Mouse (Mus musculus) forebrain, postnatal 0 days (tissue): ENCODE measurements around the gene Pde6d. TPM values are rescaled to one million over a fixed set of nuclear protein-coding genes. Genes with fewer than 3 reads are reported as not detected.

Source experiments
- ATAC-seq: fragments of 200-750 bp; cut with Nextera tagmentation; 2 replicates; pipeline ENCODE4 v1.8.0; 2017; ENCODE audit warnings: mild to moderate bottlenecking, moderate library complexity
- DNase-seq: peaks from one replicate; pipeline ENCODE4 v3.0.0-alpha.2; 2015
- H3K27ac ChIP-seq: fragments of 300-500 bp; sonication (generic); 2 replicates; pipeline ENCODE4 v1.5.1; 2014; ENCODE audit warnings: low read depth, mild to moderate bottlenecking, antibody characterized with exemption, low read length, moderate library complexity, mixed read lengths
- H3K27me3 ChIP-seq: fragments of 300-500 bp; sonication (generic); 2 replicates; pipeline ENCODE4 v1.6.1; 2014; ENCODE audit warnings: mild to moderate bottlenecking, low read length, mixed read lengths; ENCODE audit not compliant: insufficient read depth
- H3K36me3 ChIP-seq: fragments of 300-500 bp; sonication (generic); 2 replicates; pipeline ENCODE4 v1.6.1; 2014; ENCODE audit warnings: mild to moderate bottlenecking, moderate library complexity; ENCODE audit not compliant: insufficient read depth
- H3K4me1 ChIP-seq: fragments of 300-500 bp; sonication (generic); 2 replicates; pipeline ENCODE4 v1.6.1; 2014; ENCODE audit warnings: antibody characterized with exemption; ENCODE audit not compliant: insufficient read depth
- H3K4me2 ChIP-seq: fragments of 300-500 bp; sonication (generic); 2 replicates; pipeline ENCODE4 v1.6.1; 2014; ENCODE audit warnings: low read depth, mild to moderate bottlenecking, moderate library complexity
- H3K4me3 ChIP-seq: fragments of 300-500 bp; sonication (generic); 2 replicates; pipeline ENCODE4 v1.5.1; 2014; ENCODE audit warnings: low read depth, low read length, mixed read lengths
- H3K9ac ChIP-seq: fragments of 300-500 bp; sonication (generic); 2 replicates; pipeline ENCODE4 v1.6.1; 2014; ENCODE audit warnings: mild to moderate bottlenecking
- H3K9me3 ChIP-seq: fragments of 300-500 bp; sonication (generic); 2 replicates; pipeline ENCODE4 v1.6.1; 2016; ENCODE audit warnings: low read length
- CTCF ChIP-seq: sonication (generic); IDR thresholded peaks from 2 replicates; pipeline ENCODE4 v1.5.1; 2016; ENCODE audit warnings: antibody characterized with exemption, control low read depth, low read depth
- WGBS: fragments of 180-500 bp; shearing (Covaris S2); extraction: QIAGEN DNeasy Blood & Tissue Kit; methylation state at CpG from one replicate; pipeline ENCODE4 v1.1.7; 2014; 5-methylcytosine and 5-hydroxymethylcytosine counted together
- polyA plus RNA-seq: library from polyadenylated mRNA; unstranded; fragments of >200 nt; fragmentation: Nextera tagmentation; extraction: Ambion mirVana; gene quantifications from 2 replicates; pipeline ENCODE4 v1.2.1, GENCODE M21; 2015
- total RNA-seq: library from RNA; depleted of rRNA; stranded (reverse); fragments of >200 nt; gene quantifications from 2 replicates; pipeline ENCODE4 v1.2.3, GENCODE M21; 2014

Pde6d gene
- total and polyA plus RNA-seq, 2 experiments from 2014 or later, result 44.9 to 116 TPM

- 0 out of 2 replicates have a peak, but pooled peaks have one; percentile 14 for ATAC-seq
- DNase-seq, result no peak
- Histone ChIP-seq H3K4me3 (no peak overlapping the region), H3K9me3 (no peaks in the 10 kb centered on the region), H3K36me3 (no peaks in the 10 kb centered on the region), H3K27me3 (no peaks in the 10 kb centered on the region), H3K4me2 (no peak overlapping the region), H3K27ac (no peak overlapping the region), H3K4me1 (peaks cover 5% of the 10 kb centered on the region; the same call in 1 of the 2 replicates), H3K9ac (no peak overlapping the region)
- TF ChIP-seq CTCF, result no peak
- WGBS, result 48% methylated on average over 9 of the region's 9 CpGs
Observed at GRCm38 (mm10) chr1:86510676-86511441, 71.6 kb downstream of the Pde6d start.

GRCm38 (mm10) chr1:86510266-86510665, 72.2 kb downstream of the Pde6d start:
- Histone ChIP-seq H3K4me2 (no peak overlapping the region), H3K27ac (no peak overlapping the region), H3K27me3 (no peaks in the 10 kb centered on the region), H3K4me1 (peaks cover 10% of the 10 kb centered on the region), H3K4me3 (no peak overlapping the region), H3K36me3 (no peaks in the 10 kb centered on the region), H3K9ac (no peak overlapping the region), H3K9me3 (no peaks in the 10 kb centered on the region)
- TF ChIP-seq CTCF, result no peak
- WGBS, result 88% methylated on average over 1 of the region's 1 CpGs
- no peak for ATAC-seq
- no peak for DNase-seq

DNA sequence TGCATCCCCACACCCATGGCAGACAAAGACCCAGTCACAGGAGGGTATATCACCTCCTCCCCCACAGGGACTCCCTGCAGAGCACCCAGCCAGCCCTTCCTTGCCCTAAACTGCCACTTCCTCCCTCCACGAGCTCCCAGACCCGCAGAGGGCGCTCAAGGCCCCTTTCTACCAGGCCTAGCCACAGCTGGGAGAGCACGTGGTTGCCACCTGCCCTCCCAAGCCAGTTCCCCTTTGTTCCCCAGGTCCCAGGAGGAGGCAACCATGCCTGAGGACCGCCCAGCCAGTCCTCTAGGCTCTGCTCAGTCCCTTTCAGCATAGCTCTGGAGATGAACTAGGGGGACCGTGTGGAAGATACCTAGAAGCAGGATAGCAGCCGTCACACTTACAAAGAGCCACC, 73.0 kb downstream of the Pde6d start:
- no peak overlapping the region for H3K9ac ChIP-seq
- H3K4me1 ChIP-seq, result peaks cover 17% of the 10 kb centered on the region
- no peak overlapping the region for H3K27ac ChIP-seq
- H3K27me3 ChIP-seq, result no peaks in the 10 kb centered on the region
- DNase-seq (peak; percentile 60), ATAC-seq (peak; percentile 47)
- H3K9me3 ChIP-seq, result no peaks in the 10 kb centered on the region
- no peak overlapping the region for H3K4me3 ChIP-seq
- no peak overlapping the region for H3K4me2 ChIP-seq
- no peaks in the 10 kb centered on the region for H3K36me3 ChIP-seq
- peak; percentile 71 for TF ChIP-seq CTCF
- WGBS, result 7% methylated on average over 7 of the region's 7 CpGs

- no peak for TF ChIP-seq CTCF
- H3K27ac ChIP-seq, result no peak overlapping the region
- no peak overlapping the region for H3K4me3 ChIP-seq
- no peaks in the 10 kb centered on the region for H3K36me3 ChIP-seq
- DNase-seq, result no peak
- WGBS, result 88% methylated on average over 5 of the region's 5 CpGs
- no peak overlapping the region for H3K9ac ChIP-seq
- H3K4me2 ChIP-seq, result no peak overlapping the region
- peaks cover 25% of the 10 kb centered on the region for H3K4me1 ChIP-seq
- no peaks in the 10 kb centered on the region for H3K9me3 ChIP-seq
- no peak for ATAC-seq
- H3K27me3 ChIP-seq, result no peaks in the 10 kb centered on the region
Observed at GRCm38 (mm10) chr1:86507866-86508265, 74.6 kb downstream of the Pde6d start.

DNA sequence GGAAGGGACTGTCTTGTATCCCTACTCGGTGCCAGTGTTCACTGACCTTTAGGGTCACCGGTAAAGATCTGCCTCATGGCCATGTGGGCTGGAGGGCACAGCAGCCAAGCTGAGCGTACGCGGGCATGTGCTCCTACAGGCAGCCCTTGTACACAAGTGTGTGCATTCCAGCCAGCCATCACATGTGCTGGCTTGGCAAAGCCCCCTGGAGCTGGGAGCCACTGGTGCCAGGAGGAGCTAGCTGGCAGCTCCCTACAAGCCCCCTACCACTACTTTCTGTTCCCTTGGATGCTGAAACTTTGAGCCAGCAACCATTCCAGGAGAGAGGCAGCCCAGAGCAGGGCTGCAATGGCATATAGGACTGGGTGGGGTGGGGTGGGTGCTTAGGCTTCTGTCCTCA, 76.0 kb downstream of the Pde6d start:
- Histone ChIP-seq H3K9me3 (no peaks in the 10 kb centered on the region), H3K27me3 (no peaks in the 10 kb centered on the region), H3K4me3 (no peak overlapping the region), H3K4me1 (peaks cover 29% of the 10 kb centered on the region), H3K27ac (peak overlapping the region; percentile 50; the same call in 1 of the 2 replicates), H3K36me3 (no peaks in the 10 kb centered on the region), H3K9ac (no peak overlapping the region), H3K4me2 (no peak overlapping the region)
- DNase-seq (peak; percentile 74), ATAC-seq (no peak)
- TF ChIP-seq CTCF, result no peak
- 64% methylated on average over 5 of the region's 5 CpGs for WGBS

GRCm38 (mm10) chr1:86505461-86505860, 77.0 kb downstream of the Pde6d start:
- no peak for TF ChIP-seq CTCF
- Histone ChIP-seq H3K27ac (peak overlapping the region; percentile 98), H3K4me1 (peaks cover 29% of the 10 kb centered on the region), H3K36me3 (no peaks in the 10 kb centered on the region), H3K27me3 (no peaks in the 10 kb centered on the region), H3K4me3 (no peak overlapping the region), H3K9me3 (no peaks in the 10 kb centered on the region), H3K4me2 (peak overlapping the region; percentile 90), H3K9ac (peak overlapping the region; percentile 95)
- ATAC-seq (no peak), DNase-seq (no peak)
- WGBS, result 36% methylated on average over 1 of the region's 1 CpGs

GRCm38 (mm10) chr1:86504697-86505421, 77.6 kb downstream of the Pde6d start:
- DNase-seq (peak; percentile 47), ATAC-seq (no peak)
- Histone ChIP-seq H3K4me2 (peak overlapping the region; percentile 90), H3K27me3 (no peaks in the 10 kb centered on the region), H3K36me3 (no peaks in the 10 kb centered on the region), H3K4me3 (peak overlapping the region; percentile 51), H3K4me1 (peaks cover 29% of the 10 kb centered on the region), H3K9me3 (no peaks in the 10 kb centered on the region), H3K9ac (peak overlapping the region; percentile 95), H3K27ac (peak overlapping the region; percentile 98)
- no peak for TF ChIP-seq CTCF
- 14% methylated on average over 19 of the region's 19 CpGs for WGBS
